Mouse (Mus musculus) granulocyte monocyte progenitor cell, adult 5-6 weeks (primary cell): ENCODE measurements at regions not wholly inside any gene's neighbourhood (a gene's known extent, or its start where the extent isn't known, plus 50 kb on each side); places are given as distances from the start of the nearest gene placed in this dataset.

Experiments
- ATAC-seq: replicated peaks from 2 replicates; pipeline ENCODE4 v1.8.0; 2016; ENCODE audit warnings: mild to moderate bottlenecking, moderate TSS enrichment, inconsistent platforms; ENCODE audit not compliant: poor library complexity, severe bottlenecking

DNA sequence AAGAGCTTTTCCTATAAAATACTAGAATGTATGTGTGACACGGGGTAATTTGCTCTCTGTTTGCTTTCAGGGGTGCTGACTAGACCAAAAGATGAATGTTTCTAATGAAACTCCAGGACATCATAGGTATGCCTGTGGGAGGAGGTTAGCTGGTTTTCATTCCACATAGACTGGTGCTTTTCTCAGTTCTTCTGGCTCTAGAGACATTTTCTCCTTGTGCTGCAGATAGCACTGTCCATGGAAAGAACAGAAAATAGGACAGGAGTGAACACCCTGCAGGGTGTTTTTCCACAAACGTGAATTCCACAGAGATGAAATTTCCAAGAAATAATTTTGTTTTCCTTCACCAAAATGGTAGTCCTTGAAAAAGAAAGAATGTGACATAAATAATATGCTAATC is 1016.0 kb upstream of the Cited2 start:
- no peak for ATAC-seq

DNA sequence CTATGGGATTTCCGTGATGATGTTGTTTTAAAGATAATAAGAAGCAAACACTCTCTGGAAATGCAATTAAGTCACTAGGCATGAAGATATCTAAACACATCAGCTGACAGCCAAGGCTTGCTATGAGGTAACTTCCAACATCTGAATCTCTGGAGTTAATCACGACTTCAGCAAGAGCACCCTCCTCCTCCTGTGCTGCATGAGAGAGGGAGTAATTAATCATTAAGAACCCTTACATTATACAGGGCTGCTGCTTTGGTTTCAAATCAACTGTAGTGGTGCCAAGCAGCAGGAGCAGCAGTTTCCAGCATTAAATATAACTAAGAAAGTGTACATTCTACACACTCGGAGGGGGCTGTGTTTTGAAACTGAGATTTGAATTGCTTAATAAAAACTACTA is 1009.9 kb upstream of the Cited2 start:
- no peak for ATAC-seq

DNA sequence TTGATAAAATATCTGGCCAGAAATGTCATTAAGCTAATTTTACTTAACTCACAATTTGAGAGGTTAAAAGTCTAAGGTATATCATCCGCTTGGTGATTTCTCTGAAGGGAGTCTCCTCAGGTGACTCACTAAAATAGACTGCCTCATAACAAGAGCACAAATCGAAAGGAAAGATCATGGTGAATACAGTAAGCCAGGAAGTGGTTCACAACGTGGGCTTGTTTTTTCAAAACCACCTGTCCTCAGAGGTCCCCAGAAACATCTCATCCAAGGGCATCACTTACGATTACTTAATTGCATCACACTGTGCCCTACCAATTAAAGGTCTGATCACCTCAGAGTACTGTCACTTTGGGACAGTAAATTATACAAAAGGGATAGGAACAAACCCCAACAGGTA is 1009.0 kb upstream of the Cited2 start:
- no peak for ATAC-seq

DNA sequence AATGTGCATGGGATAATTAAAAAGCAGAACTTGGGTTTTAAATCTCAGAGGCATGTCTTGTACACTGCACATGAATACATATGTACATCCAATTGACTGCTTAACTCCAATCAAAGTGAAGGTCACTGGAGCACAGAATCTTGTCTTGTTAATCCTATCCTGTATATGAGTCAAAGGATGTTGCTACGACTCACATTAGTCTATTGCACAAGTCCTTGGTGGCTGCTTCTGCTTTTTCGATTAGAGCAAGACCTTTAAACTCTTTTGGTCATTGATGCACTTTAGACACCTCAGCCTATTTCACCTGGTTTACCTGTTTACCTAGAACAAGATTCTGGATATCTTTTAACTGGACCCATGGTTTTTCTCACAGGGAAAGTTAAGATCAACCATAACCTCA is 1008.5 kb upstream of the Cited2 start:
- ATAC-seq: peak; percentile 69

DNA sequence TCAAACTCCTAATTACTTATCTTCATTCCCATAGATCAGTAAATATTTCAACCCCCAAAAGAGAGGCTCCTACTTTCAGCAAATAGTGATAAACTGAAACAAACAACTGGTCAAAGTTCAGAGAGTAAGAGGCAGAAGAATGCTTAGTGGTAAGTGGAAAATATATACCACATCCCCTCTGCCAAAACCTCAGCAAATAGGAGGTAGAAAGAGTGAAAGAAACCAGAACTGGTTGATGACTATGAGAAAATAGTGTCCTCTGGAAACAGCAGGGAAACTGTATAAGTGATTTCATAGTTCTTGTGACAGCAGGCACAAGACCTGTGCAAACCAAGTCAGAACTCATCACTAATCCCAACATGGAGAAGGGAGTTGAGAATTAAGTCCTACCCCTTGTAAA is 980.8 kb upstream of the Cited2 start:
- ATAC-seq: no peak

DNA sequence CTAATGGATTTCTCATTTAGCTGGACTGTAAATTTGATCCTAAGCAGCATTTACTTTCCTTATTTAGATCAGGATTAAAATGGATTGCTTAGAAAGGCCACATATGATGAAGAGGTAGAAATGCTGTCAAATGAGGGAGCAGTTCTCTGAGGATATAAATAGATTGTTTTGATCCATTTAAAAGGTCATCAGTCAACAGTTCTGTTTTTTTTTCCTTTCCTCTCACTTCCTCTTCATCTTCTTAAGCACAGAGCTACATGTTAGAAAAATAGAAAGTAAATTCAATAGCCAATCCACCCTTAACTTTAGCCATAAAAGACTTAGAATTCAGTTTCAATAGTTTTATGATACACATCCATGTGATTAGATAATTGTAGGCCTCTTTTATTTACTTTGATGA is 971.5 kb upstream of the Cited2 start:
- no peak for ATAC-seq

DNA sequence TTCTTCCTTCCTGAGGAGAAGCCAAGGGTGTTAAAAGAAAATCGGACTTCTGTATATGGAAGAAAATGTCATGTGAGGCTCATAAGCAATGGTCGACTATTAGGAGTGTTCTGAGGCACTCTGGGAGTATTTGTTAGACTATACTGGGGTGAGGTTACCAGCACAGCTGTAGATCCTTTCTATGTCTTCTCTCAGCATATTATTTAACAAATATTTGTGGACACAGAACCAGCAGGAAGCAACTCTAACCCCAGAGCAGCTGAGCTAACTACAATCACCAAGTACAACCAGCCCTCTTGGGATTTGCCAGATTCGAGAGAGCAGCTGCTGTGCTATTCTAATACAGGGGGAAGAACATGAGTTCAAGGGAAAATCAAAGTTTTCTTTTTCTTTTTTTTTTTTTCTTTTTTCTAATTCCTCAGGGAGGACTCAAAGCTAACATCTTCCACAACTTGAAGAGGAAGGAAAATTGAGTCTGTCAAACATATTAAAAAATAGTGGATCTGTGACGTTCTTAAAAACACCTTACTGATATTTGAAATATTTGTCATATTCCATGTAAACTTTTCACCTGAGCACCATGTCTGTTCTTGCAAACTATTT is 933.3 kb upstream of the Cited2 start:
- no peak for ATAC-seq

DNA sequence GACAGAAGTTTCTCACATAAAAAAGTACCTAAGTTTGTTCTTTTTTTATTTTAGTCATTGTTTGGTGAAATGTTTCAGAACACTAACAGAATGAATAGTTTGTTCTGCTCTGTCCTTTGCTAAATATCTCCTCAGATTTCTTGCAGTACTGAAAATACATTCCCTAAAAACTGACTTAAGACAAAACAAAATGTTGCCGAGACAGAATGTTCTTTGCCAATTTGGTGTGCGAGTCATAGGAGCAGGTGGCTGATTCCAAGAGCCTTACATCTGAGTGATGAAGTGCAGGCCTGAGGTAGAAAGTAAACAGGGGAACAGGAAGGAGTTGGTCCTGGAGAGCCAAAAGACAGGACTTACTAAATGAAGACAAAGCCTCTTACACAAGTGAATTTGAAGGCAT is 919.0 kb upstream of the Cited2 start:
- no peak for ATAC-seq

DNA sequence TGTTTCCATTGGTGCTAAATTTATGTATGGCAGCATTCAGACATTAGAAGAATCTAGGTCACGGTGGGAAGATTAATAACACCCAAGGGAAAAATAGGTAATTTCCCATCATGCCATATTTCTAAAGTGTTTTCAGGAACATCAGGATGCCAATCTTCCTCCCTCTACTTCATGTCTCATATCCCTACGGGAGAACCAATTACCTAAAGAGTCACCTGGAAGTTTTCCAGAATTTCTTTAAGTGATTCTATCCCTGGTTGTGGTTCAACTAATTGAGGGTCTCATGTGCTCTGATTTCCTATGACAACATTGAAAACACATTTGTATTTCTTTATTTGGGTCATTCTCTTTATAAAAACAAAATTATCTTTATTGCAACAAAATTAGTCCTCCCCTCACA is 912.3 kb upstream of the Cited2 start:
- no peak for ATAC-seq

DNA sequence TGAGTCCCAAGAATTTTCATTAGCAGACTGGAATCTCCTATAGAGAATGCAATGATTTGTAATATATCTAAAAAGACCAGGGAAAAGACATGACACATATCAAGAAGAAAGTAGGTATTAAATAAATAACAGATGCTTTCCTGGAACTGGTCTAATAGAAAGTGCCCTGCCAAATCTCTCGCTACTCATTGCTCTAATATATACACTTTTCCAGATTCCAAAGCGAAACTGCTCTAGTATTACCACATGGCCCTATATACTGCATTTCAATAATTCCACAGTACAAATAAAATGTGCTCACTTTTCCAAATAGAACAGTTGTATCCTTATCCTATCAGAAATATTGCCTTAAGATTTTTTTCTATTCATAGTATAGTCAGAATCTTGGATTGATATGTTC is 909.0 kb upstream of the Cited2 start:
- no peak for ATAC-seq

DNA sequence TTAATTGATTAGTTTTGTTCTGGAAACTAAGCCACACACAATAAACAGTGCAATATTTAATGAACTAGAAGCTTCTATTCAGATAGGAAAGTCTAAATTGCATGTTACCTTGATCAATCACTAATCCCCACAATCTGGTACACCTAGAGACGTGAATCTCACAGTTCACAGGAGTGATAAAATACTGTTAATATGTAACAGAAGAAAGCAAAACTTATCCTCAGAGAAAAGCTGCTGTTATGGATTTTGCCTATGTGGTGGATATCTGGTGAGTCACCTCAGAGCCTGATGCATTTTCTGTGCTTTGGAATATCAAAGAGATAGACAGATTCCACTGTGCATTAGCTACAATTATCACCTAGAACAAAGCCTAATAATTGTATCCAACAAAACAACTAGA is 861.5 kb upstream of the Cited2 start:
- ATAC-seq: no peak

DNA sequence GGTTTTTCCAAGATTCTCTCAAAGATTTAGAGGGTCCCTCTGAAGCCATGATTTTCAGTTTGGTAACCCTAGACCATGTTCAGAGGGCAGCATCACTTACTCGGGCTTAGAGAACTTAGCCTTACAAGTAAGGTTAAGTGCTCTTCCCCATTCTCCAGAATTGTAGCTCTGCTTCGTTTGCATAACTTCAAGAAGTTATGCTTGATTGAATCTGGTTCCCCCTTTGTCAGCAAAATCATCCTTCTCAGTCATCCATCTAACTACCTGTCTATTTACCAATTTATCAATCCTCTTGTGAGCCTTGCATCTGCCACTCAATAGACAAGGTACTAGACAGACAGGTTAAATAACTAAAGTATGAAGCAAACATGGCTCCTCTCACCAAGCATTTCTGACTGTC is 856.1 kb upstream of the Cited2 start:
- no peak for ATAC-seq

DNA sequence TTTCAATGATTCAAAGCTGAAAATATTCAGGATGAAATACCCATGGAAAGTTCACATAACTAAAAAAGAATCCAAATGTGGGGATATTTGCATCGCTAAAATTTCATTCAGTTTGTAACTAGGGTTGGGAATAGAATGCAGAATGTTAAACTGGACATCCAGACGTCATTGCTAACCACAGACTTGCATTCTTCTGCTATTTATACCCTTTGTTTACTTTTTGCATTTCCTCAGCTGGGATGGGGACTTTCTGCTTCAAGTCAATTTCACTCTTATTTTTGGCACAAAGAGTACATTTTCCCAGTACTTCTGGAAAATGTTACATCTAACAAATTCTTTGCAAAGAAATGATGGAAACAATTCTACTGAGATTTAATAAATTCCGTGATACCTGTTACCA is 848.9 kb upstream of the Cited2 start:
- no peak for ATAC-seq

DNA sequence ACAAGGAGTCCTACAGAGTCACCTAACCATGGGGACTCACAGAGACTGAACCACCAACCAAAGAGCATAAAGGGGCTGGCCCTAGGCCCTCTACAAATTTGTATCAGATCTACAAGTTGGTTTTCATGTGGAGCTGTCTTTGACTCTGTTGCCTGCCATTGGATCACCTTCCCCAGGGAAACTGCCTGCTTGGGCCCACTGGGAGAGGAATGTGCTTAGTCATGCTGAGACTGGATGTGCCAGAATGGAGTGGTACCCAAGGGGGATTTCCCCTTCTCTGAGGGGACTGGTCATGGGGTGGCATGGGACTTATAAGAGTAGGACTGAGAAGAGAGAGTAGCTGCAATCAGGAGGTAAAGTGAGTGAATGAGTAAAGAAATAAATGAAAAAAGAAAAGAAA is 844.8 kb upstream of the Cited2 start:
- ATAC-seq: no peak

DNA sequence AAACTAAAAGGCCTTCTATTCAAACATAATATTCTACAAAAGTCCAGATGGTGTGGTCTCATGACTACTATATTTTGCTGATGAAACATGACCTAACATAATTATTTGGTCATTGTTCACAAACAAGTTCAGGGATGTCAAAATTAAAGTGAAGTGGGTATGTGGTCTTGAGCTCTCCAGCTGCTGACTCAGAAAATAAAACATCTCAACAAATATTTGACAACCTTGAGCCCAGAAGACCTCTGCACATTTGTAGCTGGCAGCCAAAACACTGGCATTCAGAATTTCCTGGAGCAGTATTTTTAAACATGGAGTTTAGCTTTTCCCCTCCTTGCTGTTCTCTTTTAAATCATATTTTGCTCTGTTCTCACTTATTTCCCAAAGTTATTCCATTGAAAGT is 829.7 kb upstream of the Cited2 start:
- ATAC-seq: no peak

DNA sequence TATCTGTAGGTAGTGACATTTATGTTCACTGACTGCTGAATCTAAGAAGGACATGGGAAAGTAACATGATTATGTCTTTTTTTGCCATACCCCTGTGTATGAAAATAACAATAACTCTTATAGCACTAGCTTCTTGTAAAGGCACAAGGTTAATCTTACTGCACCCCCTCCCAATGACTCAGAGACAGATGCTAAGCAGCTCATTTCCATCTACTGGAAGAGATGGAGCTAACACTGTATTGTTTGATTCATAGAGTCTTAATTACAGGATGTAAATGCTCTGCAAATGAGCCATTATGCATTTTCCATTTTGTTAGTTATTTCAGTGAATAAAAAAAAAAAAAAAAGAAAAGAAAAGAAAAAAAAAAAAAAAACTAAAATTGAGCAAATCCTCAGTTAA is 827.7 kb upstream of the Cited2 start:
- no peak for ATAC-seq

DNA sequence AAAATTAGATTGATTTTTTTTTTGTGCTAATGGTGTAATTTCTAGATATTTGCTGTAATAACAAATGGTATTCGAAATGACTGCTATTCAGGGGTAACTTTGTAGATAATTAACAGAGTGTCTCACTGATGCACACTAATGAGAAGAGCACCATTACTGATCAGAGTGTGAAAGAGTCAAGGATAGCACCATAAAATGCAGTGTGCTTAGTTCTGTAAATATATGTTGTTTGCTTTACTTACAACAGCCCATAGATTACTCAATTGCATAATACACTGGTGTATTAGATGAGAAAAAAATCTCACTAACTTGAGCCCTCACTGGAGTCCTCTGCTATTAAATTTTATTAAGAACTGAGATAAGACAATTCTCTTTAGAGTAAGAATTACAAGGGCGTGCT is 800.1 kb upstream of the Cited2 start:
- ATAC-seq: no peak

DNA sequence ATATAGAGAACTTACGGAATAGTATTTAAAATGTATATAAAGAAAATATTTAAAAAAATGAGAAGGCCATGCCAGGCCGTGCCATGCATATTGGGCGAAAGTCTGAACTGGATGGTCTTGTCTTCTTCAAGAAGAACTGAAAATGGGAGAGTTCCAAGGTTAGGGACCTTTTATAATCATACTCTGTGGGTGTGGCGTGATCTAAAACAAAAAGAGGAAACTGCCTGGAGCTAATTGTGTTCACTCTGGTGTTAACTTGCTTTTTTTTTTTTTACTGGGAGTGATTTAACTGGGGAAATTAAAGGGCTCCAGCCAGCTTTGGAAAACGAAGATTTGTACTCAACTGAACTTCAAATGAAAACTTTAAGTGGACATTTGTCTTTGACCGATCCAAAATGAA is 799.2 kb upstream of the Cited2 start:
- peak; percentile 40; the same call in 1 of the 2 replicates for ATAC-seq

DNA sequence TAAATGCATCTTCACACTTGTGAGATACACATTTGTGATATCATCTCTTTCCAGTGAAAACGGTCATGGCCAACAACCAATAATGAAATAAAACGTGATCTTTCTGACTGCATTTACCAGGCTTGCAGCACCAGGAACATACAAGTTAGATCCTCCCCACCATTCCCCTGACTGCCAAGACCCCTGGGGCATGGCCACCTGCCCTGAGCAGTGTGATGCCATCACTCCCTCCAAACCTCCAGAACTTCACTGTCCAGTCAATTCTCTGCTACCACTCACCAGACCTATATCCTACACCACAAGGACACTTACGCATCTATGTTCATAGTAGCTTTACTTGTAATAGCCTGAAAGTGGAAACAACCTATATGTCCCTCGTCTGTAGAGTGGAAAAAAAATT is 785.3 kb upstream of the Cited2 start:
- no peak for ATAC-seq

DNA sequence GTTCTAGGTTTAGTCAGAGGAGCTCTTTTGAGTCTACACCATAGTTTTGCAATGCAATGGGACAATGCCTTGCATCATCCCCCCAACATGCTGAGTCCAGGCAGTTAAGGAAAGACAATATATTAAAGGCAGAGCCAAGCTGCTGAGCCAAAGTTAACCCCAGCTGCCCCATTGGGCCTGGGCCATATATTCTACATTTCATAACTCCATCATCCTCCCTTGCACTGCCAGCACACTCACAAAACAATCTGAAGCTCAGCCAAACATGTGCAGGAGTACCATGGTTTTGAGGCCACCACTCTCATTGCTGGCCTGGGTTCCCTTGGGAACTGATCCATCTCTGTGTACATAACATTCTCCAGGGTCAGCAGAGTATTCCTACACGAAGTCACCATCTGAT is 771.4 kb upstream of the Cited2 start:
- ATAC-seq: no peak

DNA sequence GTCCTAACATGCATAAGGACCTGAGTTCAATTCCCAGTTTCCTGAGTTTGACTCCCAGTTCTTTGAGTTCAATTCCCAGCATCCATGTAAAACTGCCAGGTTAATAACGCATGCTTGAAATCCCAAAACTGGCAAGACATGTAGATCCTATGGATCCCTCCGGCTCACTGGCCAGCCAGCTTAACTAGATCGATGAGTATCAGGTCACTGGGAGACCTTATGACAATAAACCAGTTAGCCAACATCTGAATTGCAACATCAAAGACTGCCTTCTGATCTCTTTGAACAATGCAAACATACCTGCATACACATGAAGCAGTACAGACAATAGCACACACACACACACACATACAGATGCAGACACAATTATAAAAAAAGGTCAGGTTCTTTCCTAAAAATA is 762.0 kb upstream of the Cited2 start:
- ATAC-seq: no peak

DNA sequence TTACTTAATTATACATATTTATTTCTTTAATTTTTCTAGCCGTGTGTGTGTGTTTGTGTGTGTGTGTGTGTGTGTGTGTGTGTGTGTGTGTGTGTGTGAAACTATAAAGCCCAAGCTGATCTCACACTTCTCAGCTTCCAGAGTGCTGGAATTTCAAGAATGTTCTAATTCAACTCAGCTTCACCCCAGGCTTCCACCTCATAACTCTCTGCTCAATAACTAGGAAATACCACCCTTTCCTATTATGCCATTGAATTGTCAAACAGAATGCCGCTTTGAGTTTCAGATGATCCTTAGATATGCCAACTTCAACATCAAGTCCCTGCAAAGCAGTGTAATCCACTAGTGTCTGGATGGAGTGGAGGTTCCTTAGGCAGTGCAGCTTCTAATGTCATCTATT is 760.6 kb upstream of the Cited2 start:
- ATAC-seq: no peak

DNA sequence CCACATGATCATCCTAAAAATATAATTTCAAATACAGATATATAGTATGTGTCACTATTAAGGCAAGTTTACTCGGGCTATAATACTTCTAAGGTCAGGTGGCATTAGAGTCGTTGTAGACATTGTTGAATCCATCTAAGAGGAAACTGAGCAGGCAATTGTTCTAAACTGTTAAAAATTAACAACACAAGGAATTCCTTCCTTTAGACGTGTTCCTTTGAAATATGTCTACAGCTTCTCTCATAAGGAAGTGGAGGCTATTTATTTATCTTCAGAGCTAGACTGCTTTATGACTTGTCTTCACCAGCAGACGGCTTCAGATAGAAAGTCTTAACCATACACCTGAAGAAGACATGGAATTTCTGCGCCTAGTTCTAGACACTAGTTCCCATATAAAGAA is 744.2 kb upstream of the Cited2 start:
- ATAC-seq: no peak
